Mouse (Mus musculus) ES-E14 (cell line): ENCODE data around the gene Hist4h4.

Experiments
- CHD2 ChIP-seq: IDR thresholded peaks from 2 replicates; pipeline ENCODE4 v1.6.1; 2014; ENCODE audit warnings: mild to moderate bottlenecking, low read depth, low read length, inconsistent platforms
- HCFC1 ChIP-seq: IDR thresholded peaks from 2 replicates; pipeline ENCODE4 v1.6.1; 2012; ENCODE audit warnings: low read length, inconsistent platforms, borderline replicate concordance; ENCODE audit not compliant: insufficient read depth
- MAFK ChIP-seq: IDR thresholded peaks from 2 replicates; pipeline ENCODE4 v1.6.1; 2014; ENCODE audit warnings: mild to moderate bottlenecking, low read depth, low read length, inconsistent platforms; ENCODE audit not compliant: insufficient read depth
- ZC3H11A ChIP-seq: IDR thresholded peaks from 2 replicates; pipeline ENCODE4 v1.6.1; 2012; ENCODE audit warnings: low read depth, mild to moderate bottlenecking, inconsistent platforms, low read length, borderline replicate concordance
- ZNF384 ChIP-seq: IDR thresholded peaks from 2 replicates; pipeline ENCODE4 v1.6.1; 2012; ENCODE audit warnings: low read depth, low read length, inconsistent platforms

- TF ChIP-seq ZNF384 = no peak
- TF ChIP-seq MAFK = no peak
- TF ChIP-seq ZC3H11A = no peak
- TF ChIP-seq CHD2 = no peak
- no peak for TF ChIP-seq HCFC1
These were observed 1.2 kb upstream of the Hist4h4 start for GRCm38 (mm10) chr6:136805409-136805775.
